Mouse (Mus musculus) liver, embryonic 11.5 days (tissue): ENCODE measurements around the gene Tpgs1. TPM values are rescaled to one million over a fixed set of nuclear protein-coding genes. Genes with fewer than 3 reads are reported as not detected.
A peak's percentile ranks its signal among the peaks of the same experiment; 100 is the strongest.

Experiments used
- ATAC-seq: fragments of 200-750 bp; cut with Nextera tagmentation; replicated peaks from 2 replicates; pipeline ENCODE4 v1.8.0; 2017; ENCODE audit warnings: moderate number of reproducible peaks, mild to moderate bottlenecking, moderate TSS enrichment, moderate library complexity; ENCODE audit not compliant: low FRiP score
- DNase-seq: peaks from one replicate; pipeline ENCODE4 v3.0.0-alpha.2; 2017; ENCODE audit warnings: low spot score
- H3K27ac ChIP-seq: fragments of 300-500 bp; sonication (generic); 2 replicates; pipeline ENCODE4 v1.5.1; 2014; ENCODE audit warnings: mild to moderate bottlenecking, low read depth, low read length, control low read depth
- H3K27me3 ChIP-seq: fragments of 300-500 bp; sonication (generic); replicated peaks from 2 replicates; pipeline ENCODE4 v1.6.1; 2014; ENCODE audit warnings: low read length, mixed read lengths; ENCODE audit not compliant: control insufficient read depth, insufficient read depth
- H3K36me3 ChIP-seq: fragments of 300-500 bp; sonication (generic); 2 replicates; pipeline ENCODE4 v1.6.1; 2014; ENCODE audit warnings: mild to moderate bottlenecking, low read length, moderate library complexity, mixed read lengths; ENCODE audit not compliant: control insufficient read depth, insufficient read depth
- H3K4me1 ChIP-seq: fragments of 300-500 bp; sonication (generic); replicated peaks from 2 replicates; pipeline ENCODE4 v1.6.1; 2014; ENCODE audit warnings: low read length, mixed read lengths; ENCODE audit not compliant: control insufficient read depth, insufficient read depth
- H3K4me2 ChIP-seq: fragments of 300-500 bp; sonication (generic); 2 replicates; pipeline ENCODE4 v1.6.1; 2014; ENCODE audit warnings: mild to moderate bottlenecking, control low read depth, moderate library complexity
- H3K4me3 ChIP-seq: fragments of 300-500 bp; sonication (generic); 2 replicates; pipeline ENCODE4 v1.5.1; 2014; ENCODE audit warnings: low read depth, low read length, control low read depth
- H3K9ac ChIP-seq: fragments of 300-500 bp; sonication (generic); 2 replicates; pipeline ENCODE4 v1.6.1; 2014; ENCODE audit warnings: low read depth, low read length, control low read depth
- H3K9me3 ChIP-seq: fragments of 300-500 bp; sonication (generic); 2 replicates; pipeline ENCODE4 v1.6.1; 2016; ENCODE audit warnings: low read length, inconsistent platforms, mixed read lengths; ENCODE audit not compliant: control insufficient read depth
- WGBS: fragments of 180-500 bp; shearing (Covaris S2); extraction: QIAGEN DNeasy Blood & Tissue Kit; methylation state at CpG from one replicate; pipeline ENCODE4 v1.1.7; 2014; 5-methylcytosine and 5-hydroxymethylcytosine counted together
- polyA plus RNA-seq: library from polyadenylated mRNA; unstranded; fragments of >200 nt; fragmentation: Nextera tagmentation; extraction: Ambion mirVana; gene quantifications from 2 replicates; pipeline ENCODE4 v1.2.1, GENCODE M21; 2014

Gene Tpgs1
- polyA plus RNA-seq, 1 experiment from 2014 or later, result 50.5 TPM

DNA sequence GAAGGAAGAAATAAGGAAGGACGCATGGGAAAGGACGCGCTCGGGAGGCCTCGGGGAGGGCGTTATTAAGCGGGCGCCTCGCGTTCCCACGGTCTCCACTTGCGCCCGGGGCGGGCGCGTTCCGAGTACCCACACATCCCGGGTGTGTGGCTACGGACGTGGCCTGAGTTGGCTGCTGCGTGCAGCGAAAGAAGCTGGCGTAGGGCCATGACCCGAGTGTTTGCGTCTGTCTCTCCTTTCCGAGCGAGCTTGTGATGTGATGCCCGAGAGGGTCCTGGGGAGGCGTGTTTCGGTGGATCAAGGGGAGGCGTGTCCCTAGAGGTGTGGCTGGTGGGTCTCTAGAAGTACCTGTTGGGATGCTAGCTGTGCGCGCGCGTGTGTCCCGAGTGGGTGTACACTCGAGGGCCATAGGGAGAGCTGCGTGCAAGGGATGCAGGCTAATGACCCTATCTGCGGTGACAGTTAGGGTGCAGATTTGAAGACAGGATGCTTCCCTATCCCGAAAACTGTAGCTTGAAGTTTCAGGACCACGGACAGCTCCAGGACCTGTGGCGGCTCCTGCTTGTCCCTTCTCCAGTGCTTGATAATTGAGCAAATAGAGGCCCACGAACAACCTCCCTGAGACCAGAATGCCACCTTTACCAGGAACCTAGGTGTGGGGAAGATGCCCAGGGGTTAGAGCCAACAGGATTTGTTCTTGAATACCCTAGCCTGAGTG, 48.6 kb downstream of the Tpgs1 start:
- peaks cover 7% of the 10 kb centered on the region for H3K4me1 ChIP-seq
- no peaks in the 10 kb centered on the region for H3K9me3 ChIP-seq
- H3K4me3 ChIP-seq, result 0 out of 2 replicates have a peak overlapping the region, but pooled peaks have one; percentile 67
- H3K36me3 ChIP-seq, result no peaks in the 10 kb centered on the region
- ATAC-seq (no peak; the same call in 1 of the 2 replicates), DNase-seq (peak; percentile 78)
- H3K27ac ChIP-seq, result no peak overlapping the region
- 7% methylated on average over 43 of the region's 43 CpGs for WGBS
- H3K27me3 ChIP-seq, result peaks cover 54% of the 10 kb centered on the region
- H3K4me2 ChIP-seq, result peak overlapping the region; percentile 91
- no peak overlapping the region for H3K9ac ChIP-seq

DNA sequence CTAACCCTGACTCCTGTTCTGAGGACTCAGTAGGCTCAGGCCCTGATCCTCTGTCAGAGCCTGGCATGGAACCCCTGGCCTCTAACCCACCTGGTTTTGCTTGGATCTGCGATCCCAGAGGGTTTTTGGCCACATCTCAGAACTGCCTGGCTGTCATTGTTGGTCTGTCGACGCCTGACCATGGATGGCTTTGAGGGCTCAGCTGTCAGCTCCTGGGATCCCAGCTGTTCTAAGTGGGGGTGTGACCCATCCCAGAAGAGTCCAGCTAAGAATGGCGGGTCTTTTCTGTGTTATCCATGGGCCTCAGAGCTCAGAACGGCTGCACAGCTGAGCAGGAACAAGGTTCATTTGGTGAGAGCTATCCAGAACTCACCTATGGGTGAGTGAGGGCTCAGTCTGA, 51.9 kb downstream of the Tpgs1 start:
- Histone ChIP-seq H3K27me3 (peaks cover 37% of the 10 kb centered on the region), H3K4me2 (no peak overlapping the region), H3K9ac (no peak overlapping the region), H3K4me3 (no peak overlapping the region), H3K36me3 (no peaks in the 10 kb centered on the region), H3K9me3 (no peaks in the 10 kb centered on the region), H3K4me1 (peaks cover 4% of the 10 kb centered on the region; the same call in 1 of the 2 replicates), H3K27ac (no peak overlapping the region)
- WGBS, result 65% methylated on average over 5 of the region's 5 CpGs
- ATAC-seq (no peak), DNase-seq (no peak)

DNA sequence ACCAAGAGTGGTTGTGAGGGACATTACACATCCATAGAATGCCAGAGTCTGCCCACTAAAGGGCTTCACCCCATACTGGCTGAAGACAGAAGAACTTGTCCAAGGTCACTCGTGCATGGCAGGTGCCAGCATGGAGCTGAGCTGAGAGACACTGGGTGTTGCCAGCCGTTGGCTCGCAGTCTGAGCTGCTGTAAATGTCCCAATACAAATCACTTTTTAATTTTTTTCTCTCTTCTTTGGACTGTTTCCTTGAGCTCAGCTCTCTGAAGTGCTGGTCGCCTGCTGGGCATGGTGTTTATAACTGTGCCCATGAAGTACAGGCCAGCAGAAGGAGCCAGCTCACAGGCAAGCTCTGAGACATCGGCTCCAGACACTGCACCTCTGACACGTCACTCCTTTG, 53.9 kb downstream of the Tpgs1 start:
- 69% methylated on average over 6 of the region's 6 CpGs for WGBS
- Histone ChIP-seq H3K27me3 (peaks cover 18% of the 10 kb centered on the region), H3K4me3 (no peak overlapping the region), H3K27ac (no peak overlapping the region), H3K4me1 (no peaks in the 10 kb centered on the region), H3K9ac (no peak overlapping the region), H3K36me3 (no peaks in the 10 kb centered on the region), H3K4me2 (no peak overlapping the region), H3K9me3 (no peaks in the 10 kb centered on the region)
- DNase-seq, result no peak
- ATAC-seq, result no peak

DNA sequence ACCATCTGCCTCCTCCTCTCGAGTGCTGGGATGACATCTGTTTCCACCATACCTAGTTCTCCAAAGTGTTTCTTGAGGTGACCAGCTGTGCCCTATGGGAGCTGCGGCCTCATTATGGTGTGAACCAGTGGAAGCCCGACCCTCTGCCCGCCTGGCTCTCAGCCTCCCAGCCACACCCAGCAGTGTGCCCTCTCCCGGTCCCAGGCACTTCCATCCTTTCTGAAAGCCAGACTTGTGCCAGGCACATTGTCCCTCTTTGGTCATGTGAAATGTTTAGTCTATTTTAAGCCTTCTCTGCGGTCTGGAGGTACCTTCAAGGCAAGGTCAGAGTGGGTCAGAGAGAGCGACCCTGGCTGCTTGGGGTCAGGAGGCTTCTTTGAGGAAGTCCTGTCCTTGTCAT, 54.5 kb downstream of the Tpgs1 start:
- WGBS, result 75% methylated on average over 7 of the region's 7 CpGs
- H3K36me3 ChIP-seq, result no peaks in the 10 kb centered on the region
- ATAC-seq (no peak), DNase-seq (no peak)
- H3K9ac ChIP-seq, result no peak overlapping the region
- H3K27ac ChIP-seq, result no peak overlapping the region
- H3K4me1 ChIP-seq, result no peaks in the 10 kb centered on the region
- H3K27me3 ChIP-seq, result peaks cover 11% of the 10 kb centered on the region; the same call in 1 of the 2 replicates
- H3K4me2 ChIP-seq, result no peak overlapping the region
- no peaks in the 10 kb centered on the region for H3K9me3 ChIP-seq
- no peak overlapping the region for H3K4me3 ChIP-seq

Other genes starting within 250 kb of the Tpgs1 start
- gene Vmn2r83, start 200.6 kb upstream of the Tpgs1 start, polyA plus RNA-seq, result not detected in 2 replicates
- 27.1 and 30.1 TPM in 2 replicates for gene Plpp2, start 135.6 kb upstream of the Tpgs1 start, polyA plus RNA-seq
- gene Mier2, start 114.2 kb upstream of the Tpgs1 start, polyA plus RNA-seq, result 33.1 and 36.5 TPM in 2 replicates
- not detected in 2 replicates for gene Theg, start 82.0 kb upstream of the Tpgs1 start, polyA plus RNA-seq
- not detected in 2 replicates for gene C2cd4c, start 55.3 kb upstream of the Tpgs1 start, polyA plus RNA-seq
- gene Shc2, start 31.5 kb upstream of the Tpgs1 start, polyA plus RNA-seq, result 2.0 and 2.1 TPM in 2 replicates
- gene Odf3l2, start 23.6 kb upstream of the Tpgs1 start, polyA plus RNA-seq, result not detected in 2 replicates
- 1.1 and 1.4 TPM in 2 replicates for gene Madcam1, start 4.8 kb upstream of the Tpgs1 start, polyA plus RNA-seq
- 213 and 236 TPM in 2 replicates for gene Cdc34, start 12.8 kb downstream of the Tpgs1 start, polyA plus RNA-seq
- 0.16 and 0.45 TPM in 2 replicates for gene Gzmm, start 19.7 kb downstream of the Tpgs1 start, polyA plus RNA-seq
- gene Bsg, start 35.1 kb downstream of the Tpgs1 start, polyA plus RNA-seq, result 992 and 1,001 TPM in 2 replicates
- gene Hcn2, start 47.3 kb downstream of the Tpgs1 start, polyA plus RNA-seq, result not detected in 2 replicates
- 36.5 and 41.5 TPM in 2 replicates for gene Polrmt, start 77.2 kb downstream of the Tpgs1 start, polyA plus RNA-seq
- 0.23 TPM in 1 of 2 replicates, not detected in the other for gene Fgf22, start 85.7 kb downstream of the Tpgs1 start, polyA plus RNA-seq
- 105 and 119 TPM in 2 replicates for gene Rnf126, start 97.6 kb downstream of the Tpgs1 start, polyA plus RNA-seq
- 1.8 and 2.6 TPM in 2 replicates for gene Fstl3, start 107.9 kb downstream of the Tpgs1 start, polyA plus RNA-seq
- gene Prss57, start 121.6 kb downstream of the Tpgs1 start, polyA plus RNA-seq, result 1.5 and 1.7 TPM in 2 replicates
- gene Palm, start 124.2 kb downstream of the Tpgs1 start, polyA plus RNA-seq, result 27.6 and 28.6 TPM in 2 replicates
- 0.69 and 1.5 TPM in 2 replicates for gene Misp, start 151.6 kb downstream of the Tpgs1 start, polyA plus RNA-seq
- gene Ptbp1, start 185.1 kb downstream of the Tpgs1 start, polyA plus RNA-seq, result 329 and 336 TPM in 2 replicates
- gene Prtn3, start 205.1 kb downstream of the Tpgs1 start, polyA plus RNA-seq, result 50.9 and 52.4 TPM in 2 replicates
- gene Plppr3, start 205.3 kb downstream of the Tpgs1 start, polyA plus RNA-seq, result 17.6 and 20.9 TPM in 2 replicates
- 11.1 and 11.8 TPM in 2 replicates for gene Elane, start 216.9 kb downstream of the Tpgs1 start, polyA plus RNA-seq
- not detected in 2 replicates for gene Cfd, start 221.5 kb downstream of the Tpgs1 start, polyA plus RNA-seq
- 32.6 and 37.4 TPM in 2 replicates for gene Med16, start 239.6 kb downstream of the Tpgs1 start, polyA plus RNA-seq
- gene Gm26602, start 241.5 kb downstream of the Tpgs1 start, polyA plus RNA-seq, result 7.4 TPM in 1 of 2 replicates, not detected in the other
- gene Kiss1r, start 247.6 kb downstream of the Tpgs1 start, polyA plus RNA-seq, result 0.66 and 0.75 TPM in 2 replicates